Mouse (Mus musculus): ENCODE data around the gene Trim60. TPM values are rescaled to one million over a fixed set of nuclear protein-coding genes. Genes with fewer than 3 reads are reported as not detected.

Trim60 gene
- not detected in 2 replicates for polyA plus RNA-seq (2012; ENCODE audit: insufficient read depth, insufficient read length, low replicate concordance, missing spikeins)

DNA sequence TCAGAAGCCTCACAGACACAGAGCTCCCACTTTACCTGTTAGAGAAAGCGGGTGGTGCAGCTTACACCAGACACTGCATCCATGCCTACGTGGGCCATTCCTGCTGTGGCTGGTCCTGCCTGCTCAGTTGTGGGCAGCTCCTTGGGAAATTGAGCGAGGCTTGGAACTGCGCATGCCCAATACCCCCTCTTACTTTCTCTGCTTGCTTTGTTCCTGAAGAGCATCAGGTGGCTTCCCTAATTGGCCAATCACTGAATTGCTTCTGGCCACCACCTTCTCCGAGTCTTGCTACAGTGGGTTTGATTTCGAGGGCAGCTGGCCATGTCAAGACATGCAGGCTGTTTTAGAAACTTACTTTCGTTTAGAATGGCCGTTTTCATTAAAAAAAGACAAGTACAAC is at the start of gene Trim60, which contains the start of gene Trim61:
TSS of gene Trim60 (minus strand) at position 162 of the 400 bp plus-strand sequence.
TSS of gene Trim61 (minus strand) at position 101 of the 400 bp plus-strand sequence.
- Histone ChIP-seq H3K4me3 (ENCODE audit: insufficient read depth, low read depth, low read length) (no peak within 1 kb of the TSS), H3K4me1 (ENCODE audit: control insufficient read depth, insufficient read depth, low read length) (no peaks in the 10 kb centered on the region), H3K27ac (ENCODE audit: insufficient read depth, low read depth, low read length) (no peak within 1 kb of the TSS)
- WGBS = 75% methylated on average over 8 of the region's 8 CpGs
- TF ChIP-seq POLR2A (IDR thresholded peaks at IDR 0.05; ENCODE audit: insufficient read depth, low read depth, low read length) (no peak), CTCF (IDR thresholded peaks at IDR 0.05; ENCODE audit: insufficient read depth, low read depth, low read length) (no peak)

- 37% methylated on average over 10 of the region's 10 CpGs for WGBS
- TF ChIP-seq CTCF (IDR thresholded peaks at IDR 0.05; ENCODE audit: insufficient read depth, low read depth, low read length) (no peak), POLR2A (IDR thresholded peaks at IDR 0.05; ENCODE audit: insufficient read depth, low read depth, low read length) (no peak)
- H3K4me3 ChIP-seq (ENCODE audit: insufficient read depth, low read depth, low read length) = no peak overlapping the region
- H3K4me1 ChIP-seq (ENCODE audit: control insufficient read depth, insufficient read depth, low read length) = no peaks in the 10 kb centered on the region
- no peak overlapping the region for H3K27ac ChIP-seq (ENCODE audit: insufficient read depth, low read depth, low read length)
Observed at GRCm38 (mm10) chr8:65067694-65068472, 49.5 kb upstream of the Trim60 start.

- Histone ChIP-seq H3K27ac (ENCODE audit: insufficient read depth, low read depth, low read length) (no peak overlapping the region), H3K4me3 (ENCODE audit: insufficient read depth, low read depth, low read length) (no peak overlapping the region), H3K4me1 (ENCODE audit: control insufficient read depth, insufficient read depth, low read length) (no peaks in the 10 kb centered on the region)
- 96% methylated on average over 4 of the region's 4 CpGs for WGBS
- TF ChIP-seq CTCF (IDR thresholded peaks at IDR 0.05; ENCODE audit: insufficient read depth, low read depth, low read length) (no peak), POLR2A (IDR thresholded peaks at IDR 0.05; ENCODE audit: insufficient read depth, low read depth, low read length) (no peak)
Observed at GRCm38 (mm10) chr8:65067031-65067430, 48.6 kb upstream of the Trim60 start.

GRCm38 (mm10) chr8:65065622-65066021 is 47.2 kb upstream of the Trim60 start:
- no peak overlapping the region for H3K4me3 ChIP-seq (ENCODE audit: insufficient read depth, low read depth, low read length)
- H3K4me1 ChIP-seq (ENCODE audit: control insufficient read depth, insufficient read depth, low read length) = no peaks in the 10 kb centered on the region
- H3K27ac ChIP-seq (ENCODE audit: insufficient read depth, low read depth, low read length) = no peak overlapping the region
- TF ChIP-seq CTCF (IDR thresholded peaks at IDR 0.05; ENCODE audit: insufficient read depth, low read depth, low read length) (no peak), POLR2A (IDR thresholded peaks at IDR 0.05; ENCODE audit: insufficient read depth, low read depth, low read length) (no peak)
- WGBS = over 99% methylated on average over 3 of the region's 3 CpGs

DNA sequence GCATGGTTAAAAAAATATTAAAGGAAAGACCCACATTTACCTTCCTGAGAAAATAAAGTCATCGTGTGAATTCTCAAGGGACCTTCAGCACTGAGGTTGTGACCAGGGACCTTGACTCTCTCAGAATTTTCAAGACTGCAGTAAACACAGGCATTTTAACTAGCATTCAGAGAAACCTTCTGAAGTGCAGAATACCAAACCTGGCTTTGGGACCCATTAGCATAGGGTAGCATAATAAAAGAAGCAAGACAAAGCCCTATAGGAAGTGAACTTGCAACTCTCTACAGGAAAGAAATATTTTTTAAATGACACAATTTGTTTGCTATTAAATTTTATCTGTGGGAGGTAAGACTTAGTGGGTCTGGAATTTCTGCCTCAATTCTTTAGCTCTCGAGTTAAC is 45.7 kb upstream of the Trim60 start:
- Histone ChIP-seq H3K27ac (ENCODE audit: insufficient read depth, low read depth, low read length) (no peak overlapping the region), H3K4me3 (ENCODE audit: insufficient read depth, low read depth, low read length) (no peak overlapping the region), H3K4me1 (ENCODE audit: control insufficient read depth, insufficient read depth, low read length) (no peaks in the 10 kb centered on the region)
- TF ChIP-seq POLR2A (IDR thresholded peaks at IDR 0.05; ENCODE audit: insufficient read depth, low read depth, low read length) = no peak
- no peak for TF ChIP-seq CTCF (IDR thresholded peaks at IDR 0.05; ENCODE audit: insufficient read depth, low read depth, low read length)
- 54% methylated on average over 2 of the region's 2 CpGs for WGBS

DNA sequence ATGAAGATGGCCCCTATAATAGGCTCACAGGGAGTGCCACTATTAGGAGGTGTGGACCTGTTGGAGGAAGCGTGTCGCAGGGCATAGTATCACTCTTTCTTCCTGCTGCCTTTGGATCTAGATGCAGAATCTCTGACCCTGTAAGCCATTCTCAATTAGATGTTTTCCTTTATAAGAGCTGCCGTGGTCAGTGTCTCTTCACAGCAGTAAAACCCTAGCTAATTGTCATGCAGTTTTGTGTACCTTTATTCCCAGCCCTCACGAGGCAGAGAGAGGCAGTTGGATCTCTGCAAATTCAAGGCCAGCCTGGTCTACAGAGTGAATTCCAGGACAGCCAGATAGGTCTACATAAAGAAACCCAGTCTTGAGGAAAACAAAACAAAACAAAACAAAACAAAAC is 43.8 kb upstream of the Trim60 start:
- WGBS = 81% methylated on average over 4 of the region's 4 CpGs
- Histone ChIP-seq H3K27ac (ENCODE audit: insufficient read depth, low read depth, low read length) (no peak overlapping the region), H3K4me3 (ENCODE audit: insufficient read depth, low read depth, low read length) (no peak overlapping the region), H3K4me1 (ENCODE audit: control insufficient read depth, insufficient read depth, low read length) (no peaks in the 10 kb centered on the region)
- TF ChIP-seq POLR2A (IDR thresholded peaks at IDR 0.05; ENCODE audit: insufficient read depth, low read depth, low read length) (no peak), CTCF (IDR thresholded peaks at IDR 0.05; ENCODE audit: insufficient read depth, low read depth, low read length) (no peak)

DNA sequence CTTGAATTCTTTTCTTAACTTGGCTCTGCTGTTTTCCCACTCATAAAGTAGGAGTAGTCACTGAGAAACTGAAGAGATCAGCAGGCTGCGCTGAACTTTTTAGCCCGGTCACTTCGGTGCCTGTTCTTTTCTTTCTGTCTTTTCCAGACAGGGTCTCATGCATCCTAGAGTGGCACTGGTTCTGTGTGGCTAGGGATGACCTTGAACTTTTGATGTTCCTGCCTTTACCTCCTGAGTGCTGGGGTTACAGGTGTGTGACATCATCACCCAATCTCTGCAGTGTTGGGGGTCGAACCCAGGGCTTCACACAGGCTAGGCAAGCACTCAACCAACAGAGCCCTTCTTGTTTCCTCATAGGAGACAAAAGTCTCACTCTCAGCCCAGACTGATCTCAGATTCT is 38.3 kb upstream of the Trim60 start:
- no peak for TF ChIP-seq POLR2A (IDR thresholded peaks at IDR 0.05; ENCODE audit: insufficient read depth, low read depth, low read length)
- no peak for TF ChIP-seq CTCF (IDR thresholded peaks at IDR 0.05; ENCODE audit: insufficient read depth, low read depth, low read length)
- H3K27ac ChIP-seq (ENCODE audit: insufficient read depth, low read depth, low read length) = no peak overlapping the region
- WGBS = 92% methylated on average over 4 of the region's 4 CpGs
- no peaks in the 10 kb centered on the region for H3K4me1 ChIP-seq (ENCODE audit: control insufficient read depth, insufficient read depth, low read length)
- no peak overlapping the region for H3K4me3 ChIP-seq (ENCODE audit: insufficient read depth, low read depth, low read length)

- 37% methylated on average over 5 of the region's 5 CpGs for WGBS
- TF ChIP-seq CTCF (IDR thresholded peaks at IDR 0.05; ENCODE audit: insufficient read depth, low read depth, low read length) (no peak), POLR2A (IDR thresholded peaks at IDR 0.05; ENCODE audit: insufficient read depth, low read depth, low read length) (no peak)
Observed at GRCm38 (mm10) chr8:65053968-65054367, 35.6 kb upstream of the Trim60 start.

DNA sequence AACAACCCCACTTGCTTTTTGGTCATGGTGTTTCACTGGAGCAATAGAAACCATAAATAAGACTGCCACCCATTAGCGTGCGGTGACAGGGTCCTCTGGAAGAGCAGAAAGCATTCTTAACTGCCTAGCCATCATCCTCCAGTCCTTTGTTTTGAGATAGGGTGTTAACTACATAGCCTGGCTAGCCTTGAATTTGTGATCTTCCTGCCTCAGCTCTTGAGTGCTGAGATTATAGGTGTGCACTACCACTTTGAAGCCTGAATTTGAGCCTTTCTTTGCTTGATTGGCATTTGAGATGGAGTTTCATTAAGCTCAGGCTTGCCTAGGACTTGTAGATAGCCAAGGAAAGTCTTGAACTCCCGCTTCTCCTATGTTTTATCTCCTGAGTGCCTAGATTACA is 35.2 kb upstream of the Trim60 start:
- WGBS = 96% methylated on average over 3 of the region's 3 CpGs
- TF ChIP-seq CTCF (IDR thresholded peaks at IDR 0.05; ENCODE audit: insufficient read depth, low read depth, low read length) (no peak), POLR2A (IDR thresholded peaks at IDR 0.05; ENCODE audit: insufficient read depth, low read depth, low read length) (no peak)
- H3K4me3 ChIP-seq (ENCODE audit: insufficient read depth, low read depth, low read length) = no peak overlapping the region
- no peaks in the 10 kb centered on the region for H3K4me1 ChIP-seq (ENCODE audit: control insufficient read depth, insufficient read depth, low read length)
- no peak overlapping the region for H3K27ac ChIP-seq (ENCODE audit: insufficient read depth, low read depth, low read length)

More at GRCm38 (mm10) chr8:65053968-65054367, 35.6 kb upstream of the Trim60 start:
- Histone ChIP-seq H3K4me1 (ENCODE audit: control insufficient read depth, insufficient read depth, low read length) (no peaks in the 10 kb centered on the region), H3K4me3 (ENCODE audit: insufficient read depth, low read depth, low read length) (no peak overlapping the region), H3K27ac (ENCODE audit: insufficient read depth, low read depth, low read length) (no peak overlapping the region)
